ENCODE assay signal across 12 mouse cellular contexts in the genomic region with DNA sequence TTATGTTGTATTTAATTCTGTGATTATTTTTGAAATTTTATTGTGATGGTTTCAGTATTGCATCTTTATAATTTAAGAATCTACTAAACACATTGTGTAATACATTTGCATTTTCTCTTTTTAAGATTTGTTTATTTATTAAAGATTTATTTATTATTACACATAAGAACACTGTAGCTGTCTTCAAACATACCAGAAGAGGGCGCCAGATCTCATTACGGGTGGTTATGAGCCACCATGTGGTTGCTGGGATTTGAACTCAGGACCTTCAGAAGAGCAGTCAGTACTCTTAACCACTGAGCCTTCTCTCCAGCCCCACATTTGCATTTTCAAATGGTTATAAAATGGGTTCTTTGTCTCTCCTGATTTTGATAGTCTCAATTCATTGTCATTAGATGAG. TPM values are rescaled to one million over a fixed set of nuclear protein-coding genes. Genes with fewer than 3 reads are reported as not detected.
DNase-seq lines count a peak whose midpoint lies in the region; ATAC-seq lines count a peak whose summit lies in the region.
"Had no signal": no experiment of that assay in that cellular context is flagged by ENCODE, and none has a peak within 500 bp of the region (broad histone marks: within the 10 kb centered on the region; RNA-seq: fewer than 3 reads in every experiment).

No protein-coding gene starts in this region.

- H3K9me3 ChIP-seq in hindbrain, embryonic 12.5 days (replicated peaks): no peaks in the 10 kb centered on the region
- no peaks in the 10 kb centered on the region for H3K9me3 ChIP-seq in hindbrain, embryonic 14.5 days (ENCODE audit: control insufficient read depth, low read length)
- H3K9me3 ChIP-seq: liver, embryonic 13.5 days had no signal

- no peaks in the 10 kb centered on the region for H3K36me3 ChIP-seq in hindbrain, embryonic 12.5 days
- no peaks in the 10 kb centered on the region for H3K36me3 ChIP-seq in hindbrain, embryonic 14.5 days (replicated peaks; ENCODE audit: control insufficient read depth, insufficient read depth)
- H3K36me3 ChIP-seq: liver, embryonic 13.5 days had no signal

- H3K27me3 ChIP-seq in hindbrain, embryonic 12.5 days: no peaks in the 10 kb centered on the region
- no peaks in the 10 kb centered on the region for H3K27me3 ChIP-seq in hindbrain, embryonic 14.5 days (ENCODE audit: control insufficient read depth, insufficient read depth, low read length)
- H3K27me3 ChIP-seq: liver, embryonic 13.5 days had no signal

- peaks cover 7% of the 10 kb centered on the region; the same call in 1 of the 2 replicates for H3K4me1 ChIP-seq in hindbrain, embryonic 12.5 days
- peaks cover 14% of the 10 kb centered on the region for H3K4me1 ChIP-seq in hindbrain, embryonic 14.5 days (replicated peaks; ENCODE audit: control insufficient read depth, insufficient read depth, low read length)

- intact Hi-C loops in left cerebral cortex, postnatal 36 days (cut with DNase I): loop anchor here (5.0 kb wide), 2 partner anchors 48 to 112 kb away; no protein-coding TSS in a partner anchor

- H3K9ac ChIP-seq in hindbrain, embryonic 12.5 days: no peak overlapping the region
- H3K9ac ChIP-seq in hindbrain, embryonic 14.5 days: no peak overlapping the region

- 78% methylated on average over 2 of the region's 2 CpGs for WGBS in hindbrain, embryonic 12.5 days
- WGBS in hindbrain, embryonic 14.5 days: 83% methylated on average over 2 of the region's 2 CpGs

- H3K4me3 ChIP-seq in hindbrain, embryonic 12.5 days: no peak overlapping the region
- H3K4me3 ChIP-seq in hindbrain, embryonic 14.5 days (replicated peaks; ENCODE audit: low read length): no peak overlapping the region

- H3K4me2 ChIP-seq in hindbrain, embryonic 12.5 days (replicated peaks): peak overlapping the region; percentile 79
- H3K4me2 ChIP-seq in hindbrain, embryonic 14.5 days (replicated peaks): no peak overlapping the region

- no peak for DNase-seq in hindbrain, embryonic 14.5 days (ENCODE audit: low spot score)
- peak; percentile 14 for DNase-seq in thymus, postnatal 0 days (ENCODE audit: low spot score)
- no peak for DNase-seq in thymus, adult 18-20 months
- DNase-seq in embryo, embryonic 11 days: peak; percentile 28
- DNase-seq in right cerebral cortex, adult 18-20 months: no peak
- DNase-seq in left cerebral cortex, postnatal 36 days (ENCODE audit: low spot score in 2 of 2): no peak
- DNase-seq: gastrocnemius, postnatal 14 days; kidney, postnatal 14 days; liver, embryonic 13.5 days had no signal

- H3K27ac ChIP-seq in hindbrain, embryonic 12.5 days: no peak overlapping the region
- no peak overlapping the region for H3K27ac ChIP-seq in hindbrain, embryonic 14.5 days
- H3K27ac ChIP-seq: liver, embryonic 13.5 days had no signal

- no peak for ATAC-seq in hindbrain, embryonic 12.5 days (ENCODE audit: low FRiP score)
- no peak for ATAC-seq in hindbrain, embryonic 14.5 days (ENCODE audit: low FRiP score)

RNA-seq across cellular contexts. Expression of gene Col4a3bp, which starts 2.1 kb away (rescaled TPM):
- polyA plus RNA-seq in hindbrain, embryonic 12.5 days (2016; fragmentation: Nextera tagmentation; extraction: Ambion mirVana): 10.1 and 10.6 TPM in 2 replicates
- polyA plus RNA-seq in hindbrain, embryonic 14.5 days (2014; fragmentation: Nextera tagmentation; extraction: Ambion mirVana): 9.2 and 10.5 TPM in 2 replicates
- 7.6 and 9.0 TPM in 2 replicates for polyA plus RNA-seq in thymus, postnatal 0 days (2015; fragmentation: Nextera tagmentation; extraction: Ambion mirVana)
- 10 to 100 TPM; 61.6 to 71.7 TPM for total RNA-seq in left cerebral cortex, postnatal 36 days (2021)

RNA-seq across cellular contexts. Expression of gene Polk, which starts 2.1 kb away (rescaled TPM):
- polyA plus RNA-seq in hindbrain, embryonic 12.5 days (2016; fragmentation: Nextera tagmentation; extraction: Ambion mirVana): 7.4 and 8.8 TPM in 2 replicates
- 6.8 and 7.6 TPM in 2 replicates for polyA plus RNA-seq in hindbrain, embryonic 14.5 days (2014; fragmentation: Nextera tagmentation; extraction: Ambion mirVana)
- polyA plus RNA-seq in thymus, postnatal 0 days (2015; fragmentation: Nextera tagmentation; extraction: Ambion mirVana): 6.0 and 7.2 TPM in 2 replicates
- total RNA-seq in left cerebral cortex, postnatal 36 days (2021): 10 to 100 TPM; 11.7 to 15.6 TPM

RNA-seq across cellular contexts. Expression of gene Gm17622, which starts 54.0 kb away (rescaled TPM):
- polyA plus RNA-seq in hindbrain, embryonic 12.5 days (2016; fragmentation: Nextera tagmentation; extraction: Ambion mirVana): not detected in 2 replicates
- not detected in 2 replicates for polyA plus RNA-seq in hindbrain, embryonic 14.5 days (2014; fragmentation: Nextera tagmentation; extraction: Ambion mirVana)
- not detected in 2 replicates for polyA plus RNA-seq in thymus, postnatal 0 days (2015; fragmentation: Nextera tagmentation; extraction: Ambion mirVana)
- not detected for total RNA-seq in left cerebral cortex, postnatal 36 days (2021)
- total RNA-seq: gastrocnemius, postnatal 14 days had no signal
- polyA plus RNA-seq: cortical plate, adult 2 months; liver, embryonic 13.5 days; neural tube, embryonic 14.5 days had no signal

Comparison
In these comparisons a context has a peak if more than half of its experiments do, and no peak if none do; other contexts are left out.
1. DNase-seq: peak in thymus, postnatal 0 days (single experiment) and embryo, embryonic 11 days (single experiment); none in hindbrain, embryonic 14.5 days (single experiment), thymus, adult 18-20 months (0 of 2), right cerebral cortex, adult 18-20 months (single experiment) and left cerebral cortex, postnatal 36 days (0 of 2).